Mouse (Mus musculus) neural tube, embryonic 11.5 days (tissue): Measurements from ENCODE around the gene Sbsn. TPM values are rescaled to one million over a fixed set of nuclear protein-coding genes. Genes with fewer than 3 reads are reported as not detected.

Experiments
- ATAC-seq: fragments of 200-750 bp; cut with Nextera tagmentation; 2 replicates; pipeline ENCODE4 v1.8.0; 2017; ENCODE audit warnings: moderate number of reproducible peaks, mild to moderate bottlenecking, moderate TSS enrichment, moderate library complexity; ENCODE audit not compliant: insufficient read depth, low FRiP score, low TSS enrichment
- DNase-seq: peaks from one replicate; pipeline ENCODE4 v3.0.0-alpha.2; 2015; ENCODE audit warnings: low spot score
- H3K27ac ChIP-seq: fragments of 300-500 bp; sonication (generic); 2 replicates; pipeline ENCODE4 v1.5.1; 2014; ENCODE audit warnings: low read depth, mild to moderate bottlenecking, low read length
- H3K27me3 ChIP-seq: fragments of 300-500 bp; sonication (generic); 2 replicates; pipeline ENCODE4 v1.6.1; 2014; ENCODE audit warnings: mild to moderate bottlenecking, low read length, mixed read lengths; ENCODE audit not compliant: control insufficient read depth, insufficient read depth
- H3K36me3 ChIP-seq: fragments of 300-500 bp; sonication (generic); 2 replicates; pipeline ENCODE4 v1.6.1; 2014; ENCODE audit warnings: mild to moderate bottlenecking, low read length, moderate library complexity, mixed read lengths; ENCODE audit not compliant: control insufficient read depth, insufficient read depth
- H3K4me1 ChIP-seq: fragments of 300-500 bp; sonication (generic); 2 replicates; pipeline ENCODE4 v1.6.1; 2014; ENCODE audit warnings: low read length, mixed read lengths; ENCODE audit not compliant: control insufficient read depth, insufficient read depth
- H3K4me2 ChIP-seq: fragments of 300-500 bp; sonication (generic); 2 replicates; pipeline ENCODE4 v1.6.1; 2014; ENCODE audit warnings: low read depth, mild to moderate bottlenecking, moderate library complexity
- H3K4me3 ChIP-seq: fragments of 300-500 bp; sonication (generic); 2 replicates; pipeline ENCODE4 v1.5.1; 2014; ENCODE audit warnings: low read depth, low read length
- H3K9ac ChIP-seq: fragments of 300-500 bp; sonication (generic); 2 replicates; pipeline ENCODE4 v1.6.1; 2014; ENCODE audit warnings: mild to moderate bottlenecking, low read length
- H3K9me3 ChIP-seq: fragments of 300-500 bp; sonication (generic); 2 replicates; pipeline ENCODE4 v1.6.1; 2016; ENCODE audit warnings: low read length; ENCODE audit not compliant: control insufficient read depth
- WGBS: fragments of 180-500 bp; shearing (Covaris S2); extraction: QIAGEN DNeasy Blood & Tissue Kit; methylation state at CpG from one replicate; pipeline ENCODE4 v1.1.7; 2014; 5-methylcytosine and 5-hydroxymethylcytosine counted together
- polyA plus RNA-seq: library from polyadenylated mRNA; unstranded; fragments of >200 nt; fragmentation: Nextera tagmentation; extraction: Ambion mirVana; gene quantifications from 2 replicates; pipeline ENCODE4 v1.2.1, GENCODE M21; 2014

Gene Sbsn
- polyA plus RNA-seq, 1 experiment from 2014 or later, result 0.09 TPM

- Histone ChIP-seq H3K4me2 (no peak overlapping the region), H3K9me3 (no peaks in the 10 kb centered on the region), H3K27me3 (no peaks in the 10 kb centered on the region), H3K4me1 (no peaks in the 10 kb centered on the region), H3K36me3 (no peaks in the 10 kb centered on the region), H3K27ac (no peak overlapping the region), H3K4me3 (no peak overlapping the region), H3K9ac (no peak overlapping the region)
- DNase-seq (no peak), ATAC-seq (no peak)
- 53% methylated on average over 4 of the region's 4 CpGs for WGBS
Observed at GRCm38 (mm10) chr7:30744022-30744598, 7.2 kb upstream of the Sbsn start.

- WGBS, result 84% methylated on average over 7 of the region's 7 CpGs
- H3K4me3 ChIP-seq, result no peak overlapping the region
- no peaks in the 10 kb centered on the region for H3K27me3 ChIP-seq
- no peaks in the 10 kb centered on the region for H3K9me3 ChIP-seq
- no peak overlapping the region for H3K9ac ChIP-seq
- DNase-seq (no peak), ATAC-seq (no peak)
- no peak overlapping the region for H3K4me2 ChIP-seq
- H3K4me1 ChIP-seq, result no peaks in the 10 kb centered on the region
- no peak overlapping the region for H3K27ac ChIP-seq
- no peaks in the 10 kb centered on the region for H3K36me3 ChIP-seq
Observed at GRCm38 (mm10) chr7:30747525-30748204, 3.6 kb upstream of the Sbsn start.

DNA sequence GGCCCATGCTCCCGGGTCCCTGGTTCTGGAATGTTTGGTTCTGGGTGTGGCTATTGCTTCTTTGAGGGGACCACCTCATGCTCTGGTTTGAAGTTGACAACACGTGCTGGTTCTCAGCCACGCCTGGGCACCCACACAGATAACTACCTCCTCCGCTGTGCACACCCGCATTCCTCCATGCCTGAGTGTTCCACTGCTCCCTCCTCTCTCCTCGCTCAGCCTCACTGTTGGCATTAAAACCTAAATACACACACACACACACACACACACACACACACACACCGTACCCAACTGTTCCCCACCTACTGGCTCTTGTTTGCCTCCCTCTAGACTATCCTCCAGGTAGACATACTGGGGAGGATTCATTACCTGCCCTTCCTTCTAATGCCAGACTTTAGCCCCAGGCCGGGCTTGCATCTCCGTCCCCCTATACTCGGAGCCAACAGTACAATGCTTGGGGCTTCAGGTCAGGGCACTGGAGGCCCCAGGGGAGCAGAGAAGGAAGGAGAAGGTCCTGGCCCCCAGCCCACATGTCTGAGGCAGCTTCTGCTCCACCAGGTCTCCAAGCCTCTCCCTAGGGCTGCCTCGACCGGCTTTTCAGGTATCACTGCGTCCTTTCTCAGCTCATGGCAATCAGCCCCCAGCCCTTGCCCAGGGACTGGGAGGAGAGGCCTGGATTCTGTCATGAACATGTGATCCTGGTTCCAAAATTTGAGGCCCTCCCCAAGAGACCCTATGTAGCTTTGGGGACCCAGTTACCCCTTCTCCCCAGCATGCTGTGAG, 1.3 kb upstream of the Sbsn start:
- 92% methylated on average over 13 of the region's 13 CpGs for WGBS
- H3K9me3 ChIP-seq, result no peaks in the 10 kb centered on the region
- ATAC-seq (no peak), DNase-seq (no peak)
- H3K4me3 ChIP-seq, result no peak overlapping the region
- no peak overlapping the region for H3K4me2 ChIP-seq
- H3K36me3 ChIP-seq, result no peaks in the 10 kb centered on the region
- no peaks in the 10 kb centered on the region for H3K27me3 ChIP-seq
- no peak overlapping the region for H3K9ac ChIP-seq
- H3K4me1 ChIP-seq, result no peaks in the 10 kb centered on the region
- H3K27ac ChIP-seq, result no peak overlapping the region

GRCm38 (mm10) chr7:30757001-30757400, 5.7 kb downstream of the Sbsn start:
- Histone ChIP-seq H3K27ac (no peak overlapping the region), H3K4me2 (no peak overlapping the region), H3K4me3 (no peak overlapping the region), H3K27me3 (no peaks in the 10 kb centered on the region), H3K9ac (no peak overlapping the region), H3K36me3 (no peaks in the 10 kb centered on the region), H3K4me1 (no peaks in the 10 kb centered on the region), H3K9me3 (no peaks in the 10 kb centered on the region)
- DNase-seq, result no peak
- WGBS, result 67% methylated on average over 3 of the region's 3 CpGs
- no peak for ATAC-seq

GRCm38 (mm10) chr7:30758853-30759252, 7.6 kb downstream of the Sbsn start:
- Histone ChIP-seq H3K4me1 (no peaks in the 10 kb centered on the region), H3K27me3 (no peaks in the 10 kb centered on the region), H3K4me2 (no peak overlapping the region), H3K9ac (no peak overlapping the region), H3K36me3 (no peaks in the 10 kb centered on the region), H3K9me3 (no peaks in the 10 kb centered on the region), H3K4me3 (no peak overlapping the region), H3K27ac (no peak overlapping the region)
- 34% methylated on average over 4 of the region's 4 CpGs for WGBS
- ATAC-seq (no peak), DNase-seq (peak; percentile 27)

- Histone ChIP-seq H3K4me2 (no peak overlapping the region), H3K27ac (no peak overlapping the region), H3K4me3 (no peak overlapping the region), H3K9me3 (no peaks in the 10 kb centered on the region), H3K36me3 (no peaks in the 10 kb centered on the region), H3K9ac (no peak overlapping the region), H3K4me1 (no peaks in the 10 kb centered on the region), H3K27me3 (no peaks in the 10 kb centered on the region)
- DNase-seq (no peak), ATAC-seq (no peak)
- WGBS, result 82% methylated on average over 4 of the region's 4 CpGs
Observed at GRCm38 (mm10) chr7:30761769-30762352, 10.6 kb downstream of the Sbsn start.

DNA sequence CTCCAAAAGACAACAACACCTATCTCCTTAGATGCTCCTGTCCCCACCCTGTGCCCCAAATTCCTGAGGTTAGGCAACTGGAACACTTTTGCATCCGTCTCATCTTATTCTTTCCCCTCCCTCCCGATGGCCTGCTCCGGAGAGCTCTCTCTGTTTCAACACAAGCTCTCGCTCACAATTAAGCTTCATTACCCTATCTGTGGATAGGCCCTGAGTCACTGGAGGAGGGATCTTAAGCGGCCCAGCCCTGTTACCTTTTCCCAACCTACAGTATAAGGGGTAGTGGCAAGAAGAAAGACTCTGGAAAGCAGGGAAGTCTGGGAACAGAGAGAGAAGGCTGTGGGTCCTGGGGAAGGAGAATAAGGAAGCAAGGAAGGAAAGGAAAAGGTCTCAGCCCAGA, 12.2 kb downstream of the Sbsn start, which contains the start of gene Dmkn:
Dmkn (plus strand) TSS at position 301 of the 400 bp plus-strand sequence.
- H3K9ac ChIP-seq, result no peak within 1 kb of the TSS
- DNase-seq, result no peak
- no peak within 1 kb of the TSS for H3K4me2 ChIP-seq
- no peaks in the 10 kb centered on the region for H3K36me3 ChIP-seq
- WGBS, result 46% methylated on average over 5 of the region's 5 CpGs
- no peak within 1 kb of the TSS for H3K27ac ChIP-seq
- H3K4me1 ChIP-seq, result no peaks in the 10 kb centered on the region
- H3K27me3 ChIP-seq, result no peaks in the 10 kb centered on the region
- H3K9me3 ChIP-seq, result no peaks in the 10 kb centered on the region
- ATAC-seq, result no peak
- H3K4me3 ChIP-seq, result no peak within 1 kb of the TSS

GRCm38 (mm10) chr7:30765173-30765572, 13.9 kb downstream of the Sbsn start:
- Histone ChIP-seq H3K27me3 (no peaks in the 10 kb centered on the region), H3K27ac (no peak overlapping the region), H3K9ac (no peak overlapping the region), H3K4me2 (0 out of 2 replicates have a peak overlapping the region, but pooled peaks have one; percentile 13), H3K36me3 (no peaks in the 10 kb centered on the region), H3K4me3 (no peak overlapping the region), H3K9me3 (no peaks in the 10 kb centered on the region), H3K4me1 (no peaks in the 10 kb centered on the region)
- no peak for DNase-seq
- WGBS, result 40% methylated on average over 11 of the region's 11 CpGs
- ATAC-seq, result no peak; the same call in 1 of the 2 replicates
